Mouse (Mus musculus): ENCODE results near the gene Gpatch2. TPM values are rescaled to one million over a fixed set of nuclear protein-coding genes. Genes with fewer than 3 reads are reported as not detected.

Gpatch2 gene
- total and polyA plus RNA-seq, 3 experiments: 5.4 to 29.1 (median 20.2) TPM

DNA sequence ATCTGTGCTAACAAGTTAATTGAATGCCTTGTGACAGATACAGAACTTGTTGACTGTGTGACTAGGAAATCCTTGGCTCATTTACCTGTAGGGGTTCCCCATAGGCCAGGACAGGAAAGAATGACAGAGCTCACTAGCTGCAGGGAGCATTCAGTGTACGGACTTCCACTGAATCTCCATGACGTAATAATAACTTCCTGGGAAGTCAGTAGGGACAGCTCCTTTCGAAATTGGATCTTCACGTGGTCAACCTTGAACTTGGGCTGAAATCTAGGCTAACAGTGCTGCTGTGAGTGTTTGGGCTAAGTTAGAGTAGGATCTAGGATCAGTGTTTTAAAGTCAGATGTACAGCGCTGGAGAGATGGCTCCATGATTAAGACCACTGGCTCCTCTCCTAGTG lies 29.4 kb downstream of the Gpatch2 start:
- no peak for DNase-seq

DNA sequence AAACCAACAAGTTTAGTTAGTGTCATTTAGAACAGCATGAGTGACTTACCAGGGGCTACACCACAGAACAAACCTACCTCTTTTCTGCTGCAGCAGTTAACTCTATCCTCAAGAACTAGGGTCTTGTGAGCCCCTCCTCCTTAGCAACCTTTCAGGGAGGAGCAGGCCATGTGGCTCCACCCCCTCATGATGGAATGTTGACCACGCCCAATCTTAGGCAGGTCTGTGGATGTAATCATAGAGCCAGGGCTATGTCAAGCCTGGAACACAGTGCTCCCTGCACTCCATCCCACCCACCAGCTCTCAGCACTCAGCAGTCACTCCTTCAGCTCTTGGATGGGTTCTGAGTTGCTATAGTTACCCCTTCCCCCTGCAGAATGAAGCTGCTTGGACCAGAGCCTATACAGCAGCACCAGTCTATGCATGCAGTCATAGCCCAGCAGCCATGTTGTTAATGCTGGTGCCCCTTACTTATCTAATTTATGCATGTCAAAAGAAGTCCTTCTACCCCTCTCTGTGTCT lies 35.5 kb downstream of the Gpatch2 start:
- DNase-seq: no peak

DNA sequence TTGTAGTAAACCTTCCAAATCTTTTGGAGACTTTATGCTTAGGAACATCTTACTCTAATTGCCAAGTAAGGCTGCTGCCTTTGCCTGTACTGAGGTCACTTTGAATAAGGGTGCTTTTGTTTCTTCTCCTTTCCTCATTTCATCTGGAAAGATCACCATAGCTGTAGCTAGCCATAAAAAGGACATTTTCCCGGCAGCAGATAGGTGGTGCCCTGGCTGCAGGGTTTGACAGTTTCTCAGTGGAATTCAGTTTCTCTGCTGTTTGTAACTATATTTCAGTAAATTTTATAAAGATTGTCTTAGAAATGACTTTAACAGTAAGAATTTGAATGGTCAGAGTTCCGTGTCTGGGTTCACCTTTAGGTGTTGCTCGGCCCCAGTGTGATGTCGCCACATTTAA lies 43.4 kb downstream of the Gpatch2 start:
- no peak for DNase-seq

DNA sequence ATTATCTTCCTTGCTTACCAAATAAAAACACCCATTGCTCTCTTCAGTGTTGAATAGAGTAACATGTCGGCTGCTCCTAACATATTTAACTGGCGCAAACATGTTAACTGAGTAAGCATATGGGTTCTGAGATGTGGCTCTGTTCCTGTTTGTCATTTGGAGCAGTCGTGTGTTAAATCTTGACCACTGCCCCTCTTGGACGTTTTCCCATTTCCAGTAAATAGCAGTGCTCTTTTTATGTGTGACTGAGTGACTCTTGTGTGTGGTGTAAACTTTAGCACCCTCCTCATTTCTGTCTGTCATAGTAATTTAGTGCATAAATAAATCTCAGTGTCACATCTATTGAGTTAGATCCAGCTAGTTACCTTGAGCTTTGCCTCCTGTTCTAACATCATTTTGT lies 52.3 kb downstream of the Gpatch2 start:
- DNase-seq: no peak

DNA sequence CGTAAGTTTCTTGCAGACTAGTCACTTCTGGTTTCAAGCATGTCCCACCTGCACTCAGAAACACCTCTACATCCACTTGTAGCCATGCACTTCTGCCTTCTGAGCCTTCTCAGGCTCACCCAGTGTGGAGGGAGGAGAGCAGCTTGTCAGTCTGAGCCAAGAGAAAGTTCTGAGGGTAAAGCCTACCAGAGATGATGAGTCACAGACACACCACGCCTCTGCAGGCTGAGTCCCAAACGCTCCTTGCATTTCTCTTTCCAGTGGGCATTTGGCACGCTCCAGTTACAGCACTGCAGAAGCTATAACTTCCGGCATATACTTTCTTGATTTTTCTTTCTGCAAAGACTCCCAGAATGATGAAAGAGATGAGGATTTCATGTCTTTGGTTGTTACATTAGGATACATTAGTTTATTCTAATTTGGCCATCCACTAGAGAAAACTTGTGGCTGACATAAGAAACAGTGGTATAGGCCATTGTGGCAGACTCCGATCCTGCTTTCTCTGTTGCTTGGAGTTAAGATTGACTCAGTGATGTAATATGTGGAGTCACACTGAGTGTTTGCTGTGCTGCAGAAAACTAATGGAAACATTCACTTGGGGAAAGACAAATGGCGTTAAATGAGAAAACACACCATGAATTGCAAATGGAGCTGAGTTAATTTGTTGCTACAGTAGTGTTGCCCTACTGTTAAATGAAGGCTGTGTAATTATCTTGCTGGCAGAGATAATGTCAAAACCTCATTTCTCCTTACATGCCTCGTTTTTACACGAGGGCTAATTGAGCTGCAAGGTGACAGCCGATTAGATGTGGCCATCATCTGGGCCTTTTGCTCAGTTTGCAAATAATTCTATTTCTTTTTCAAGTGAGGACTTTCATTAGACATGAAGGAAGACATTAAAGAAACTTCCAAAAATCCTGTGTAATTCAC lies 55.3 kb downstream of the Gpatch2 start:
- peak; percentile 57 for DNase-seq

DNA sequence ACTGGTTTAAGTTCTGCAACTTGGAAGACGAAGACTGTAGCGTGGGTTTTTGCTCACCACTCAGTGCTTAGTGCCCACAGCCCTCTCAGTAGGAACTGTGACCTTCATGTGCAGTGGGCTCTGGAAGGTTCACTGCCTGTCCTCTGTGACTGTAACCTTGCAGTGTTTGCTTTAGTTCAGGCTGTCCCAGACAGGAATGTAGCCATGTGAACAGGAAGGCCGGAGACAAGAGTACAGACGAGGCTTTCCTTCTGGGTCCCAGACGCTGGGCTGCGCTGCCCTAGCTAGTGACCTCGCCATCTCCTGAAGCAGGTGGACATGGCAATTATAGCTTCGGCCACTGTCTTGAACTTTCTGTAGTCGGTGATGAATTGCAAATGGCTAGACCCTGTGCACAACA lies 62.0 kb downstream of the Gpatch2 start:
- DNase-seq: no peak

DNA sequence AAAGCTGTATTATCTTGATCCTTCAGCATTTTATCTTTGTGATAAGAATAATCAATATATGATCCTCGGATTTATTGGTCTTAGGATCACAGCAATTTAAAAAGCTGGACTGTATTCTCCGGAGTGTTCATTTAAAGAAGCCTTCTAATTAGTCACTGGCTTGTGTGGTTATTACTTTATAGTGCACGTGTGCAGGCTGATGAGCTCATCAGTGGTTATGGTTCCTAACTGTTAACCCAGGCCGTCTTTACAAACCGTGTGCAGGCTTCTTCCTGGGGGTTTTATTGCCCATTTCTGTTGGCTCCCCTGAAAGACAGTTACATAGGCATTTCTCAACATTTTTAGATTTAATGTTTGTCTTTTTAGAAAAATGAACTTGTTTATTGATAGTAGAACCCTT lies 63.2 kb downstream of the Gpatch2 start:
- no peak for DNase-seq

DNA sequence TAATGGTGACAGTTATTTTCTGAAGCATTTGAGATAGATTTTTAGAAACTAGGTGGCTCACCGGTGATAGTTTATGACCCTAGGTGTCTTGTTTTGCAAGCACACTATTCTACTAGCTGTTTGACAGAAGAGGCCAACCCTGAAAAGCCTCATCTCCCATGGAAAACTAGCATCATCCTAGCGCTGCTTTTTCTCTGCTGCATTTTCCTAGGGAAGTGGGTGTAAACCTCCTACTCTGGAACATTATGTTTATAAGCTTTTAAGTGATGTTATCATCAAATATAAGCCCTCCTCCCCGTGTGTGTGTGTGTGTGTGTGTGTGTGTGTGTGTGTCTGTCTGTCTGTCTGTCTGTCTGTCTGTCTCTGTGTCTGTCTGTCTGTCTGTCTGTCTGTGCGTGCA lies 64.5 kb downstream of the Gpatch2 start:
- DNase-seq: no peak

DNA sequence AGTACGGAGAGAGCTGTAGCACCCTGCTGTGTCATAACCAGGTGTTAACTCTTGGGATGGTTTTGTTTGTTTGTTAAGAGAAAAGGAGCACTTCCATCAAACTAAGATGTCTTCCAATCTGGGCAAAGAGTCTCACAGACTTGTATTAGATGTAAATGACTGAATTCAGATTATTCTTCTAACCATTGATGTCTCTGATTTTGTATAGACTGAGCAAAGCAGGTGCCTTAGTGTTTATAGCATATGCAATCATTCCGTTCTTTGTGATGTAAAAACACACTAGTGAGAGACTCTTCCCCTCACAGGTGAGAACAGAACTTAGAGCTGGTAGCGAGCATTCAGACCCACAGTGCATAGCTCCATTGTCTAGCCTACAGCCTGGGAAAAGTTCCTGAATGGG lies 67.0 kb downstream of the Gpatch2 start:
- DNase-seq: no peak

DNA sequence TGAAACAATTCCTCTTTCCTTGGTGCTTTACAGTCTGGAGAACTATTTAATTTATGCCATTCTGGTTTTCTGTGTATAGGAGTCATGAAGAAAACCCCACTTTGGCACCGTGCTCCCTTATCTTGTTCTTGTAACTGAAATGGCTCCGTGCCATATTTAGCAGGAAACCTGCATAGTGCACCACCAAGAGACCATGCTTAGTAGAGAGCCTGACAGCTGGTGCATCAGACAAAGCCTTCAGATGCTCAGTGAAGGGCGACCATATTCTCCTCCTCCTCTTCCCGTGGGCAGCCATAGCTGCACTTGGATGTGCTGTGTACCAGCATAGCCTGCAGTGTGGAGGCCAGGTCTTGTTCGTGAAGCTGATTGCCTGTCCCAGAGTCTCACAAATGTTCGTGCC lies 67.5 kb downstream of the Gpatch2 start:
- no peak for DNase-seq

DNA sequence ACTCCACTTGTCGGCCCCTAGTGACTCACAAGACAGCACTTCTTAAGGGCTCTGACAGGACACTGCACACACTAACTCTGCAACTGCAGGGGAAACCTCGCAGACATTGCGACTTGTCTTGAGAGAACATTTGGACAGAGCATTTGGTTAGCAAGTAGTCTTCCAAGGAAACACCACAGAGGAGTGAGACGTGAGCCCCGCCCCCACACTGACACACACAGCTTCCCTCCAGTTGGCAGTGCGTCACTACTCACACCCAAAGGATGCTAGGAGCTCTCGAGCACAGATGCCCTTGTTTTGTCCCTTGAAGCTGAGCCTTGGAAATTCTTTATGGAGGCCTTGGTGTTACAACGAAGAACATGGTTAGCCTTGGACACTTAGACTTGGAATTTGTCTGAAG lies 70.4 kb downstream of the Gpatch2 start:
- no peak for DNase-seq

DNA sequence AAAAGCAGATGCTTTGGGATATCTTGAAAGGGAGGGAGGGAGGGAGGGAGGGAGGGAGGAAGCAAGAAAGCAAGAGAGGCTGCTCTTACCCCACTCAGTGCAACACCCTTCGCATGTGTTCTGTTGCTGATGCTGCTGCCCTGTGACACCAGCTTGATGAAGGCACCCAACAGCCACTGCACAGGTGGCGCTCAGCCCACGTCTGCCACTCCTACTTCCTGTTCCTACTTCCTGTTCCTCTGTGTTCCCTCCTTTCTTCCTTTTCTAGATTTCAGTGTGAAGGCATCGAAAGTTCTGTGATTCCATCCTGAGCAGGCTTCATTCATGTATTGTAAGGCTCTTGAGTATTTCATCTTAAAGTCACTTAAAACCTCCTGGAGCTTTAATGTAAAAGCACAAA lies 71.1 kb downstream of the Gpatch2 start:
- DNase-seq: no peak

DNA sequence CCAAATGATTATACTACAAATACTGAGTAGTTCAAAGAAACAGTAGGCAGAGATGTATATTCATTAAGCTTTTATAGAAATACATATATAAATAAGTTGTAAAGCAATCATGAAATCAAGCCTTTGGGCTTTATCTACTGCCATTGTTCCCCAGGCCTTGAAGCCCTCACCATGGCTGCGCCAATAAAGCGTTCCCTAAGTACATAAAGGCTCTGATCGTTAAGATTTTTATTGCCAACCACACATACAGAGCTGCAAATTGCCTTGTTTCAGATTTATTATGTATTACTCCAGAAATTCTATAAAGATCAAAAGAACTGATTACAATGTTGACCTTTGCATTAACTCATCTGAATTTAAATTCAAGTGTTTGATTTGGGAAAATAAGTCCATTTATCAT lies 71.6 kb downstream of the Gpatch2 start:
- DNase-seq: no peak

DNA sequence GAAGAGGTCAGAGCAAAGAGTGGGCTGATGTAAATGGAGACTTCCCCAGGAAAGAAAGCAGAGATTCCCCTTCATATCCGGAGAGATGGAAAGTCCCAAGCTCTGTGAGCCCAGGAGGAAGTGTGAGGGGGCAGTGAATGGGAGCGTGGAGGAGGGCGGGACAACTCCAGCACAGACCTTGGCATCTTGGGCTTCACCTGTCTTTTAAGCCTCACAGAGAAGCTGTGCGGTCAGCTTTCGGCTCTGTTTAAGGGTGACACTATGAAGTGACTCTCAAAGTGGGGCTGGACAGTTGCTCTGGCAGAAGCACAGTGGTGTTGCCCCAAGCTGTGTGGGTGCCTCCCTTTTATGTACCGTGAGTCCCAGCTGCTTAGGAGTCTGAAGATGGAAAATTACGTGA lies 74.9 kb downstream of the Gpatch2 start:
- no peak for DNase-seq

DNA sequence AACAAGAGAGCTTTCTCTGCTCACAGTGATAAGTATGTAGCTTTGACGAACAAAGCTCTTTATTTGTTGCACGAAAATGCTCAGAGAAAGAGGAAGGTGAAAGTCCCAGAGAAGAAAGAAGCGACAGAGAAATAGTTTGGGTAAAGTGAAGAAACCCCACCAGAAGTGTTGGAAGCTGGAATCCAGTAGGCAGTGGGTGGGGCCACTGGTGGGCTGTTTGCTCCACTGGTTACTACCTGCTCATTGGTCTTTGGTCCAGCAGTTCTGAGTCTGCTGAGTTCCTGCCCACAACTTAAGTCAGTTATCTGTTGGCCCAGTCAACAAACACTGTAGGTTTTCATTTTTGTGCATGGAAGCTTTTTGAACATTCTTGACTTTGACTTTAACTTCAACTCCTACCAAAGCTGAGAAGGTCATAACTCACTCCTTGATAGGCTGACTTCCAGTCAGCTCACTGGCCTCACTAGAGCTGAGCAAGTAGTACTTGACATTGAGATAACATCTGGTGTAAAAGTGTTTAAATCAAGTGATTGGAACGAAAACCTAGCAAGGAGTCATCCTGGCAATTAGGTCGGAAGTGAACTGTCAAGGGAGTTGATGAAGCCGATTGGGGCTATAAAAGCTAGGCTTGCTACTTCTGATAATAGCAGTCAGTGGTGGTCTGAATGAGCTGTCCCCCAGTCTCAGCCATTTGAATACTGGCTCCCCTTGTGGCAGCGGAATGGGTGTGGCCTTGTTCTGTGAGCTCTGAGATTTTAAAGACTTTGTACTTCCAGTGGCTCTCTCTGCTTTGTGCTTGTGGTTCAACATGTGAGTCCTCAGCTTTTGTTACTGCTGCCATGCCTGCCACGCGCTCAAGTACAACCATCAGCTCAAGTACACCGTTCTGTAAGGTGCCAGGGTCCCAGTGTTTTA lies 76.4 kb downstream of the Gpatch2 start:
- DNase-seq: no peak

DNA sequence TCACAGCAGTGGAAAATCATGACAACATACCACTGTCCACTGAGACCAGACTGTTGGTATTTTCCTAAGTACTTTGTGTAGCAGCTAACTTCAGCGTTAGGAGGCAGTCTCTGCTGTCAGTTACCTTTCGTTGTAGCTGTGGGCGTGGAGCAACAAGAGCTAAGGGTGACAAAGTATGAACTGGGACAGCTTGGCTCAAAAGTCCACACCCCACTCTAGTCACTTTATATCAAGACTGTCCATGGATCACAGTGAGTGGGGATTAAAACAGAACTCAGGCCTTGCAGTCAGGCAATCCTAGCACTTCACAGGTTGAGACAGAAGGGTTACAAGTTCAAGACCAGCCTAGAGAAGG lies 77.1 kb downstream of the Gpatch2 start:
- no peak for DNase-seq

DNA sequence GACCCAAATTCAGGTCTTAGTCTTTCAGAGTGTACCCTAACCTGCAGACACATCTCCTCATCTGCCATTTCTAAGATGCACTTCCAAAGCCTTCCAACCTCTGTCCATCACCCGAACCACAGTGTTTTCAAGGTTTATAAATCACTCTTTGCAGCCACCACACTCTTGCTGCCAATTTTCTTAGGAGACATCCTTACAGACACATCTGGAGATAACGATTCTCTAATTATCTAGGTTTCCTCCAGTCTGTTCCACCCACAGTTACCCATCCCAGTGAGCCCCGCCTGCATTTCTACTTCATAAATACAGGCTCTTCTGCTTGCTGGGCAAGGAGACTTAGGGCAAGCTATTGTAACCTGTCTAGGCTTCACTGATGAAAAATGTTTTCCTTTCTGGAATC lies 77.9 kb downstream of the Gpatch2 start:
- DNase-seq: no peak

DNA sequence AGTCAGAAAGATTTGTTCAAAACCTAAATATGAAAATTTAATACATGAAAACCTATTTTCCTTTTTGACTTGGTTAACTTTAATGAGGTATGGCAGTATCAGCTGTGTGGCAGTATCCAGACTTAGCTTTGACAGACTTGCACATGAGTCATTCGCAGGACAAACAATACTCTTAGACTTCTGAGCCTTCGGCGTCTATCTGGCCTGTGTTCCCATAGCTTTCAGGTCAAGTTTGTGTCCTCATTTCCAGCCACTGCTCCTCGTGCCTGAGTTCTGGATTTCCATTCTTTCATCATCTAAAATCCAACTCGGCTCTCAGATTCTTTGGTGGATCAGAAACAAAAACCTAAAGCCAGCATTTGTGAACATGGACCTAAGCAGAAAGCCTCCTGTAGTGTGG lies 79.2 kb downstream of the Gpatch2 start:
- no peak for DNase-seq

DNA sequence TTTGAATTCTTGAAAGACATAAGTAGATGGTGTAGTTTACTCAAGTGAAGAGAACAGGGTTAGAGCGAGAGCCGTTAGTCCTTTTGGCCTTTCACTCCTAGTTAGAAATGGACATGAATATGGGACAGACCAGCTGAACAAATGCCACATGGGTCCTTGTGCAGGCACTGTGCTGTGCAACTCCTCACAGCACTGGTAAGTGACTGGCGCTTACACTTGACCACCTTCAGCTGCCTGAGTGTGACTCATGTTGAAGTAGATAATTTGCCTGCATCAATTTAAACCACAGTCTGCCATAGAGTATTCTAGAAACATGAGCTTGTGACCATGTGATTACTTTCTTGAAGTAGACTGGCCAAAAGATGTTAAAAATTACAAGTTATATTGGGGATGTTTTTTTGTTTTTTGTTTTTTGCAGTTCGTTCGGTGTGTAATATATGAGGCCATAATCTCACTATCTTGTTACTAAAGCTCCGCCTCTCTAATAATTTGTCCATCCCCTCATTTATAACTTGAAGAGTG lies 79.8 kb downstream of the Gpatch2 start:
- DNase-seq: no peak

DNA sequence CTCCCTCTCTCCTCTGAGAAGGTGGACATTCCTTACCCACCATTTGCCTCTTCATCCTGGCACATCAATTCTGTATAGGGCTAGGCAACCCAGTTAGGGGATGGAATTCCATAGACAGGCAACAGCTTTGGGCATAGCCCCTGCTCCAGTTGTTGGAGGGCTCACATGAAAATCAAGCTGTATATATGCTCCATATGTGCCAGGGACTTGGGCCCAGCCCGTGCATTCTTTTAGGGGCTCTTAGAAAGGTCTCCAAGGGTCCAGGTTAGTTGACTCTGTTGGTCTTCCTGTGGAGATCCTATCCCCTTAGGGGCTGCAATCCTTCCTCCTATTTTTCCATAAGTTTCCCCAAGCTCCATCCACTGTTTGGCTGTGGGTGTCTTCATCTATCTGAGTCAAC lies 80.4 kb downstream of the Gpatch2 start:
- DNase-seq: no peak

DNA sequence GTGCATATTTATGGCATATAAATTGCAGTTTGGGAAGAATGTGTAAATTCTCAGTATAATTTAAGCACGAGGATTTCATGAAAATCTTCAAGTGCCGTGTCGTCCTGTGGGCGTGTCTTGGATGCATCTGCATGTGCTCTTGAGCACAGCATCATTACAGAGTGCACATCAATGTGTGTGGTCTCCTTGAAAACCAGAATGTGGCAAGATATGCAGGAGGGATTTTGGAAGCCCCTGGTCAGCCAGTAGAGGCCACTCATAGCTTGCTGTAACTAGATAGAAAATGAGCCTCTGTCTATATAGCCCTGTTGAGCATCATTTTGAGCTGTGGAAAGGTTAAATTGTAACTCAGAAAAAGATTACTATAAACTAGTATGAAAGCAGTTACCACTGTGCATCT lies 83.9 kb downstream of the Gpatch2 start:
- no peak for DNase-seq

DNA sequence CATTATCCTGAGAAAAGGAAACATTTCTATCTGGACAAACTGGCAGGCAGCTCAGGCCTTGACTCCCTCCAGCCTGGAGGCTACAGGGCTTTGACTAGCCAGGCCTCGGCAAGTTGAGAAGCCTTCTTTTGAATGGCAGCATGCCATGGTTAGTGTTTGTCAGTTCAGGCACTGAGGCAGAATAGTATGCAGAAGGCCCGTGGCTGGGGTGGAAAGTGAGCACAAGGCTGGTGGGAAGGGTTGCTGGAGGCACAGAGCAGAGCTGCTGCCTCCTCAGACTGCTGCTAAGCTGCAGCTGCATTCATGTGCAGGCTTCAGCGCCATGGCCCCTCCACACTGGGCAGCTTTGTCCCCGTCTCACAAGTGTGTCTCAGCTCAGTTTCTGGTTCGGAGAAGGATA lies 85.3 kb downstream of the Gpatch2 start:
- DNase-seq: peak; percentile 21

DNA sequence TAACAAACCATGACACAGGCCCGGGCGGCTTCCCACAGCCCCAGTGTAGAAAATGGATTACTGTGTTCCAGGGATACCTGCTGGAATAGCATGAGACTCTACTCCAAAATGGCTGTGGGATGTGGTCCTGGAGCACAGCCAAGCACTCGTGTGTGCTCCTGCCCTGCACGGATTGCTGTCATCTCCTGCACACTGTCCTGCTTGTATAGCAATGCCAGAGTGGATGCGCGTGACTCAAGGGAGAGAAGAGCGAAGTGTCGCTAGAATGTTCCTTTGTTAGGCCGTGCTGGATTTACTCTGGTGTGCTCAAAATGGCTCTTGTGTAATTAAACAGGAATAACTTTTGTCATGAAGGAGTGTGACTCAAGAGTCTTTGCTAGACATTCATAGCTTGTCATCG lies 87.9 kb downstream of the Gpatch2 start:
- DNase-seq: no peak
